Mouse (Mus musculus): ENCODE measurements at regions not wholly inside any gene's neighbourhood (a gene's known extent, or its start where the extent isn't known, plus 50 kb on each side); places are given as distances from the start of the nearest gene placed in this dataset.

DNA sequence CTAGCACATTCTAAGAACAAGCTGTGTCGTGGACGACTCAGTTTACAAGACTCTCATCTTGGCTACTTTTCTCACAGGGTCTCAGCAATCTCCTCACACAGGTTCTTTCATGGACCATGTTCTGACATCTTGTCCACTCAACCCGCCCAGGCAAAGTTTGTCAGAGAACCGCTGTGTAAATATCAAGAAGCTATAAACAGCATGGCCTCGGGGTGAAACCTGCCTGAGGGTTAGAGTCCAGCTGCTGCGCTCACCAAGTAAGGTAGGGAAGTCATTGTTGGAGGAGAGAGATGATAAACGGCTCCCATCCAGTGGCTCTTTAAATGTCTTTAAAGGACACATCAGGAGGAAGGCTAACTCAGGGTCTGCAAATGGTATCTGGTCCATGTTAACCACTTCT lies 151.3 kb upstream of the Mylip start:
- TF ChIP-seq CTCF (IDR thresholded peaks at IDR 0.05; ENCODE audit: control insufficient read depth, insufficient read depth, insufficient replicate concordance, low read depth, low read length): no peak
- no peak for TF ChIP-seq POLR2A (IDR thresholded peaks at IDR 0.05; ENCODE audit: control insufficient read depth, low read depth, low read length)

Measured in testis, adult 2 months (tissue).